Comparison of ENCODE assay signal across 8 mouse cellular contexts in the genomic region with DNA sequence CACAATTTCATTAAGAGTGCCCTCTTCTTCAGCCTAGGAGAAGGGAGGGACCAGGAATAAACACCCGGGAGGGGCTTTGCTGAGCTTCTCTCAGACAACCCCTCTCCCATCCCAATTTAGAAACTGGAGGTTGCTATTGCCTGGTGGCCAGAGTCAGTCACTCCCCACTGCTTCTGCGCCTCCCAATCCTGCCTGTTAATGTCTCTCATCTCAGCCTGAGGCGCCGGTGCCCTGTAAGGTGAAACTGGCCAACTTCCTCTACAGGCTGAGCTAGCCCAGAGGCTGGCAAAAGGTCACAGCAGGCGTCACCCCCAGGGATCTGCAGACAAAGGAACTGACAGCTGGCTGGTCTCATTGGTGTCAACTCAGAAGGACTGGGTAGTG.
DNase-seq lines count a peak whose midpoint lies in the region; ATAC-seq and TF ChIP-seq lines count a peak whose summit lies in the region.

No protein-coding gene starts in this region.

- peak overlapping the region; percentile 46 for H3K27ac ChIP-seq in heart, embryonic 11.5 days (ENCODE audit: low read depth, low read length)
- H3K27ac ChIP-seq in hindbrain, embryonic 14.5 days = peak overlapping the region; percentile 40; the same call in 1 of the 2 replicates
- no peak overlapping the region for H3K27ac ChIP-seq in liver, embryonic 14.5 days
- H3K27ac ChIP-seq in neural tube, embryonic 15.5 days (replicated peaks) = peak overlapping the region; percentile 51; the same call in 1 of the 2 replicates

- no peak for TF ChIP-seq CTCF in liver, embryonic 14.5 days (IDR thresholded peaks at IDR 0.05; ENCODE audit: low read depth)

- H3K27me3 ChIP-seq in heart, embryonic 11.5 days (ENCODE audit: control insufficient read depth, insufficient read depth, low read length) = no peaks in the 10 kb centered on the region
- H3K27me3 ChIP-seq in hindbrain, embryonic 14.5 days (ENCODE audit: control insufficient read depth, insufficient read depth, low read length) = no peaks in the 10 kb centered on the region
- H3K27me3 ChIP-seq in liver, embryonic 14.5 days (ENCODE audit: control insufficient read depth, insufficient read depth, low read length) = no peaks in the 10 kb centered on the region
- 0 out of 2 replicates have a peak, but pooled peaks cover 3% of the 10 kb centered on the region for H3K27me3 ChIP-seq in neural tube, embryonic 15.5 days (replicated peaks)

- H3K4me3 ChIP-seq in heart, embryonic 11.5 days (ENCODE audit: low read depth, low read length) = no peak overlapping the region
- H3K4me3 ChIP-seq in hindbrain, embryonic 14.5 days (replicated peaks; ENCODE audit: low read length) = no peak overlapping the region
- H3K4me3 ChIP-seq in liver, embryonic 14.5 days (ENCODE audit: insufficient read depth in 1 of 2, low read depth in 2 of 2, low read length in 2 of 2) = no peak overlapping the region
- no peak overlapping the region for H3K4me3 ChIP-seq in neural tube, embryonic 15.5 days (replicated peaks)

- WGBS in heart, embryonic 11.5 days (ENCODE audit: insufficient replicate concordance) = 5% methylated on average over 5 of the region's 5 CpGs
- WGBS in hindbrain, embryonic 14.5 days = 9% methylated on average over 5 of the region's 5 CpGs
- WGBS in liver, embryonic 14.5 days (ENCODE audit: insufficient replicate concordance) = 6% methylated on average over 5 of the region's 5 CpGs
- 10% methylated on average over 5 of the region's 5 CpGs for WGBS in neural tube, embryonic 15.5 days

- H3K4me1 ChIP-seq in heart, embryonic 11.5 days (ENCODE audit: control insufficient read depth, insufficient read depth, low read length) = peaks cover 23% of the 10 kb centered on the region
- peaks cover 26% of the 10 kb centered on the region for H3K4me1 ChIP-seq in hindbrain, embryonic 14.5 days (replicated peaks; ENCODE audit: control insufficient read depth, insufficient read depth, low read length)
- peaks cover 0 to 7% of the 10 kb centered on the region in 2 experiments; a peak in 2 of 4 replicates for H3K4me1 ChIP-seq in liver, embryonic 14.5 days (replicated peaks; ENCODE audit: control insufficient read depth in 2 of 2, insufficient read depth in 2 of 2, low read length in 1 of 2)
- peaks cover 35% of the 10 kb centered on the region for H3K4me1 ChIP-seq in neural tube, embryonic 15.5 days

- DNase-seq in heart, adult 9 months (ENCODE audit: low spot score in 2 of 2) = no peak
- DNase-seq in T-cell, adult 2 months (ENCODE audit: low spot score) = peak; percentile 6
- DNase-seq in hindbrain, embryonic 14.5 days (ENCODE audit: low spot score) = no peak
- no peak for DNase-seq in liver, embryonic 14.5 days (ENCODE audit: low read depth in 3 of 3, low spot score in 3 of 3)
- no peak for DNase-seq in c-Kit-positive CD71-positive TER-119-positive erythroid progenitor cells, embryonic 14.5 days (ENCODE audit: low spot score)
- DNase-seq in left cerebral cortex, adult 9 months (ENCODE audit: low spot score in 2 of 2) = no peak

- no peak for ATAC-seq in heart, embryonic 11.5 days (replicated peaks; ENCODE audit: insufficient number of reproducible peaks, low FRiP score, low TSS enrichment)
- no peak for ATAC-seq in hindbrain, embryonic 14.5 days (ENCODE audit: low FRiP score)
- peak; percentile 34; the same call in 1 of the 2 replicates for ATAC-seq in liver, embryonic 14.5 days (ENCODE audit: insufficient read depth)
- ATAC-seq in neural tube, embryonic 15.5 days (ENCODE audit: low FRiP score) = no peak

- H3K36me3 ChIP-seq in heart, embryonic 11.5 days (ENCODE audit: control insufficient read depth, insufficient read depth, low read length) = no peaks in the 10 kb centered on the region
- H3K36me3 ChIP-seq in hindbrain, embryonic 14.5 days (replicated peaks; ENCODE audit: control insufficient read depth, insufficient read depth) = no peaks in the 10 kb centered on the region
- no peaks in the 10 kb centered on the region for H3K36me3 ChIP-seq in liver, embryonic 14.5 days (replicated peaks; ENCODE audit: control insufficient read depth, insufficient read depth, low read depth)
- H3K36me3 ChIP-seq in neural tube, embryonic 15.5 days = no peaks in the 10 kb centered on the region

- peak overlapping the region; percentile 50; the same call in 1 of the 2 replicates for H3K9ac ChIP-seq in heart, embryonic 11.5 days (ENCODE audit: low read depth, low read length)
- H3K9ac ChIP-seq in hindbrain, embryonic 14.5 days = no peak overlapping the region
- H3K9ac ChIP-seq in liver, embryonic 14.5 days (replicated peaks) = no peak overlapping the region
- H3K9ac ChIP-seq in neural tube, embryonic 15.5 days (replicated peaks) = no peak overlapping the region

- no peak for TF ChIP-seq EP300 in liver, embryonic 14.5 days (IDR thresholded peaks at IDR 0.05; ENCODE audit: low read depth)

- peak overlapping the region; percentile 9 for H3K4me2 ChIP-seq in heart, embryonic 11.5 days
- H3K4me2 ChIP-seq in hindbrain, embryonic 14.5 days (replicated peaks) = no peak overlapping the region
- H3K4me2 ChIP-seq in liver, embryonic 14.5 days (ENCODE audit: low read depth) = peak overlapping the region; percentile 11; the same call in 1 of the 2 replicates
- H3K4me2 ChIP-seq in neural tube, embryonic 15.5 days = no peak overlapping the region

- no peaks in the 10 kb centered on the region for H3K9me3 ChIP-seq in heart, embryonic 11.5 days (replicated peaks; ENCODE audit: control insufficient read depth, low read length)
- no peaks in the 10 kb centered on the region for H3K9me3 ChIP-seq in hindbrain, embryonic 14.5 days (ENCODE audit: control insufficient read depth, low read length)
- H3K9me3 ChIP-seq in liver, embryonic 14.5 days (ENCODE audit: control insufficient read depth, low read length) = no peaks in the 10 kb centered on the region
- no peaks in the 10 kb centered on the region for H3K9me3 ChIP-seq in neural tube, embryonic 15.5 days (replicated peaks)

Comparison
In these comparisons a context has a peak if more than half of its experiments do, and no peak if none do; other contexts are left out.
1. H3K4me2 ChIP-seq: peak in heart, embryonic 11.5 days (single experiment) and liver, embryonic 14.5 days (single experiment); none in hindbrain, embryonic 14.5 days (single experiment) and neural tube, embryonic 15.5 days (single experiment).